Mouse (Mus musculus) bone marrow, adult 2 months (tissue): Measurements from ENCODE around the gene Nmnat3. TPM values are rescaled to one million over a fixed set of nuclear protein-coding genes. Genes with fewer than 3 reads are reported as not detected.

Experiments used
- H3K27ac ChIP-seq: fragments of 200-500 bp; 2 replicates; pipeline ENCODE4 v1.5.1; 2012; ENCODE audit warnings: low read depth, mild to moderate bottlenecking, control low read depth, inconsistent platforms, low read length; ENCODE audit not compliant: control insufficient read depth, poor library complexity, insufficient read depth
- H3K4me1 ChIP-seq: fragments of 200-500 bp; 2 replicates; pipeline ENCODE4 v1.6.1; 2011; ENCODE audit warnings: low read length; ENCODE audit not compliant: control insufficient read depth, insufficient read depth
- H3K4me3 ChIP-seq: fragments of 200-500 bp; replicated peaks from 2 replicates; pipeline ENCODE3; 2011; ENCODE audit warnings: mild to moderate bottlenecking, low read depth, low read length, control low read depth; ENCODE audit not compliant: control insufficient read depth
- CTCF ChIP-seq: fragments of 200-500 bp; IDR thresholded peaks from 2 replicates; pipeline ENCODE4 v1.5.1; 2011; ENCODE audit warnings: low read length, control low read depth; ENCODE audit not compliant: control insufficient read depth, insufficient read depth
- POLR2A ChIP-seq: fragments of 200-500 bp; IDR thresholded peaks from 2 replicates; pipeline ENCODE4 v1.6.1; 2011; ENCODE audit warnings: low read depth, mild to moderate bottlenecking, control low read depth, low read length, borderline replicate concordance; ENCODE audit not compliant: control insufficient read depth
- WGBS: fragments of 180-500 bp; shearing (Covaris S2); methylation state at CpG from one replicate; pipeline ENCODE4 v1.1.7; 2018; 5-methylcytosine and 5-hydroxymethylcytosine counted together
- polyA plus RNA-seq: library from polyadenylated mRNA; stranded (reverse); fragments of >200 nt; gene quantifications from 2 replicates; pipeline ENCODE4 v1.2.4, GENCODE M21; 2011; ENCODE audit warnings: low replicate concordance; ENCODE audit not compliant: missing spikeins, insufficient read depth, insufficient read length

Gene Nmnat3
- polyA plus RNA-seq, 1 experiment: 18.9 TPM

DNA sequence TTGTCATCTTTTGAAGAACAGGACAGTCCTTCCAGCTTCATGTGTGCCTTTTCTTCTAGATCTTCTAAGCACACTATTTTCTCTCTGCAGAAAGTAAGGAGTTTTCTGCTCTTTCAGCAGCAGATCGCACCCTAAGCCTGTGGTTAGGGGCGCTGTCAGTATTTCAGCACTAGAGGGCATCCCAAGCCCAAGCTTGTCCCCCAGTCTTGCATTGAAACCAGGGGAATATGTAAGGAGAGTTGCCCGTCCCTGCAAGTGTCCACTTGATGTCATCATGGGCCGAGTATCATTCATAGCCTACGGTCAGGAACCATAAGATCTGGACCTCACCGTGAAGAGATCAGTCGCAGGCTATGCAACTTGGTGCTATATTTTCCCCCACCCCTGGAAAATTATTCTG, 130.7 kb downstream of the Nmnat3 start:
- Histone ChIP-seq H3K4me1 (no peaks in the 10 kb centered on the region), H3K27ac (no peak overlapping the region), H3K4me3 (no peak overlapping the region)
- 55% methylated on average over 7 of the region's 7 CpGs for whole genome bisulfite sequencing
- no peak for TF ChIP-seq POLR2A
- no peak for TF ChIP-seq CTCF

- Histone ChIP-seq H3K4me1 (no peaks in the 10 kb centered on the region), H3K4me3 (no peak overlapping the region), H3K27ac (no peak overlapping the region)
- 81% methylated on average over 3 of the region's 3 CpGs for WGBS
- TF ChIP-seq POLR2A (no peak), CTCF (no peak)
Measured at GRCm38 (mm10) chr9:98418346-98418745, 131.1 kb downstream of the Nmnat3 start.

- Histone ChIP-seq H3K4me3 (no peak overlapping the region), H3K4me1 (no peaks in the 10 kb centered on the region; the same call in 1 of the 2 replicates), H3K27ac (no peak overlapping the region)
- TF ChIP-seq CTCF (no peak), POLR2A (no peak)
- 38% methylated on average over 1 of the region's 1 CpGs for WGBS
Measured at GRCm38 (mm10) chr9:98420666-98421065, 133.4 kb downstream of the Nmnat3 start.

GRCm38 (mm10) chr9:98421903-98422302, 134.7 kb downstream of the Nmnat3 start:
- WGBS: 72% methylated on average over 3 of the region's 3 CpGs
- H3K27ac ChIP-seq: no peak overlapping the region
- no peaks in the 10 kb centered on the region; the same call in 1 of the 2 replicates for H3K4me1 ChIP-seq
- no peak overlapping the region for H3K4me3 ChIP-seq
- TF ChIP-seq CTCF: no peak
- no peak for TF ChIP-seq POLR2A

DNA sequence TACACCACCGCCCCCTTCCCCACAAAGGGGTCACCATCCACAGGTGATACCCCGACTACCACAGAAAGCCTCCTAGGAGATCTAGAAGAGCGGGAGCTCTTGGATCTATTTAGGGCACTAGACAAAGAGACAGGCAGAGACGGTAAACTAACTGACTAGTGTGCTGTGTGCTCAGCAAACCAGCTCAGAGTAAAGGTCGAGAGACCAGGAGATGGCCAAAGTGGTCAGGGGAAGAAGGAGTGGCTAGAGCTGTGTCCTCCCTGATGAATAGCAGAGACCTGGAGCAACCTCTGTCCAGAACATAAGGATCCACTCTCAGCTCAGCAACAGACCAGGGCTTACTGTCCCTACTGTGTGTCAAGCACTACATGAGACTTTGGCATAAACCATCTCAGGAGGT, 135.4 kb downstream of the Nmnat3 start, which contains the start of gene Rbp1:
TSS of gene Rbp1 (plus strand) at position 306 of the 400 bp plus-strand sequence.
- no peak for TF ChIP-seq CTCF
- no peak for TF ChIP-seq POLR2A
- no peak within 1 kb of the TSS for H3K27ac ChIP-seq
- no peak within 1 kb of the TSS for H3K4me3 ChIP-seq
- no peaks in the 10 kb centered on the region; the same call in 1 of the 2 replicates for H3K4me1 ChIP-seq
- 76% methylated on average over 5 of the region's 5 CpGs for WGBS

DNA sequence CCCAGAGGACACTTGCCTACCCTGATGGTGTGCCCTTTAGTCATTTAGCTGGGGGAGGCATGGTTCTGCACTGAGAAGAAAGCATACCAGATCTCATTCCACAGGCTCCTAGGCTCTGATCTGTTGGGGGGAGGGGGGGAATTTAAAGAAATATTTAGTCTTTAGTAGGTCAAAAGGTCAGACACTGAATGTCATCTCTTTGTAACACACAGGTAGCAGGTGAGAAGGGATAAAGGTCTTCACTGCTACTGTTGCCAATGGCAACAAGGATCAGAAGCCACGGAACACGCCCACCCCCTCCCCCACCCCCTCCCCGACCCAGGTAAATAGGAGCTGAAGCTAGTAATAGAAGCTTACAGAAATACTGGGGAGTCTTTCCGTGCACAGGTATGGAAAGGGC, 136.5 kb downstream of the Nmnat3 start:
- TF ChIP-seq POLR2A: no peak
- TF ChIP-seq CTCF: no peak
- no peak overlapping the region for H3K27ac ChIP-seq
- H3K4me1 ChIP-seq: no peaks in the 10 kb centered on the region; the same call in 1 of the 2 replicates
- no peak overlapping the region for H3K4me3 ChIP-seq
- WGBS: 46% methylated on average over 4 of the region's 4 CpGs

DNA sequence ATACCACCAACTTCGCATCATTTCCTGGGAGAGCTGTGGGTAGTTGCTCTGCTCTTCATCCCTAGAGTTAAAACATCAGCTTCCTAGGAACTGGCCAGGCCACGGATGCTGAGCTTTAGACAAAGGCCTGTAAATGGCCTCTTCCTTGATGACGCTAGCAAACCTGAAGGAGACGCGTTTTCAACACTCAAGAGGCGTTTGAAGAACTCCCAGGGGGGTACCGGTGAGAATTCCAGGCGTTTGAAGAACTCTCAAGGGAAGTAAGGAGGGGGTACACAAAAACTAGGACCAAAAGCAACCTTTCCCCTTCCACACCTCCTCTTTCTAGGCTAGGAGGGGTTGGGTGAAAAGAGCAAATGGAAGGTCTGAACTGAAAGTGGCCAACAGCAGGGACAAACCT, 137.1 kb downstream of the Nmnat3 start:
- Histone ChIP-seq H3K27ac (no peak overlapping the region), H3K4me1 (no peaks in the 10 kb centered on the region; the same call in 1 of the 2 replicates), H3K4me3 (no peak overlapping the region)
- TF ChIP-seq CTCF (no peak), POLR2A (no peak)
- WGBS: 10% methylated on average over 8 of the region's 8 CpGs

- WGBS: 1% methylated on average over 42 of the region's 42 CpGs
- TF ChIP-seq CTCF (no peak), POLR2A (no peak)
- no peaks in the 10 kb centered on the region; the same call in 1 of the 2 replicates for H3K4me1 ChIP-seq
- no peak overlapping the region for H3K4me3 ChIP-seq
- H3K27ac ChIP-seq: no peak overlapping the region
Measured at GRCm38 (mm10) chr9:98424725-98425210, 137.5 kb downstream of the Nmnat3 start.

- H3K4me1 ChIP-seq: no peaks in the 10 kb centered on the region; the same call in 1 of the 2 replicates
Measured at GRCm38 (mm10) chr9:98425351-98425880, 138.2 kb downstream of the Nmnat3 start.

More at GRCm38 (mm10) chr9:98425351-98425880, 138.2 kb downstream of the Nmnat3 start:
- 12% methylated on average over 19 of the region's 19 CpGs for WGBS
- TF ChIP-seq CTCF: no peak
- TF ChIP-seq POLR2A: no peak
- H3K4me3 ChIP-seq: no peak overlapping the region
- H3K27ac ChIP-seq: no peak overlapping the region
